Mouse (Mus musculus): ENCODE data around the gene Rnf7. TPM values are rescaled to one million over a fixed set of nuclear protein-coding genes. Genes with fewer than 3 reads are reported as not detected.
A peak's percentile ranks its signal among the peaks of the same experiment; 100 is the strongest.
"Not testable (repeated sequence)": the region's sequence is repeated elsewhere in the genome, so short reads cannot be mapped to it uniquely, and the experiment has no call there.

The Rnf7 gene
- total RNA-seq (2021): 10 to 100 TPM; 71.2 to 85.8 TPM

- DNase-seq (ENCODE audit: low spot score): peak; percentile 98
- intact Hi-C loops (cut with DNase I): loop anchor here (5.0 kb wide), 2 partner anchors 41 to 116 kb away; partner anchors contain the start of gene Atp1b3
Observed at GRCm38 (mm10) chr9:96478071-96478888, at the start of gene Rnf7. Rnf7 (minus strand) TSS chr9:96478675.

- DNase-seq (ENCODE audit: low spot score): no peak
Observed at GRCm38 (mm10) chr9:96526011-96526410, 47.5 kb upstream of the Rnf7 start.

GRCm38 (mm10) chr9:96524972-96525506 lies 46.6 kb upstream of the Rnf7 start, which contains the start of gene Gm28729:
Gm28729 (minus strand) TSS chr9:96525264.
- intact Hi-C loops (cut with DNase I): no loop called here
- DNase-seq (ENCODE audit: low spot score): no peak

More at GRCm38 (mm10) chr9:96526011-96526410, 47.5 kb upstream of the Rnf7 start:
- intact Hi-C loops (cut with DNase I): no loop called here

DNA sequence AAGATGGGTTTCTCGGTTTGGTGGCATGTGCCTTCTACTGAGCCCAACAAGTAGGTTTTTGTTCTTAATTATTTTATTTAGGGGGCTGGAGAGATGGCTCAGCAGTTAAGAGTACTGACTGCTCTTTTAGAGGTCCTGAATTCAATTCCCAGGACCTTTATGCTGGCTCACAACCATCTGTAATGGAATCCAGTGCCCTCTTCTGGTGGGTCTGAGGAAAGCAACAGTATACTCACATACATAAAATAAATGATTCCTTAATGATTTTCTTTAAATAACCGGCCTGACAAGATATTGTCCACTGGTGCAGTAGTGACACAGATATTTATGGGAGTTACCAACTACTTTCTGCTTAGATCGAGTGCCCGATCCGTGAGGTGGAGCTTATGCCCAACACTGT lies 44.7 kb upstream of the Rnf7 start:
- no peak for DNase-seq (ENCODE audit: low spot score)
- intact Hi-C loops (cut with DNase I): no loop called here

DNA sequence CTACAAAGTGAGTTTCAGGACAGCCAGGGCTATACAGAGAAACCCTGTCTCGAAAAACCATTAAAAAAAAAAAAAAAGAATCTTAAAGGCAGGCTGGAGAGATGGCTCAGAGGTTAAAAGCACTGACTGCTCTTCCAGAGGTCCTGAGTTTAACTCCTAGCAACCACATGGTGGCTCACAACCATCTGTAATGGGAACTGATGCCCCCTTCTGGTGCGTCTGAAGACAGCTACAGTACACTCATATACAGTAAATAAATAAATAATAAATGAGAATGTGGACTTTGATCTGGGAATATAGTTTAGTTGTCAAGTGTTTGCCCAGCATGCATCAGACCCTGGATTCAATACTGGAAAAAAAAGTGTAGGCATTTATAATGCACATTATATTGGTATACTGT lies 43.1 kb upstream of the Rnf7 start:
- intact Hi-C loops (cut with DNase I); DNase-seq (ENCODE audit: low spot score): not testable (repeated sequence)

DNA sequence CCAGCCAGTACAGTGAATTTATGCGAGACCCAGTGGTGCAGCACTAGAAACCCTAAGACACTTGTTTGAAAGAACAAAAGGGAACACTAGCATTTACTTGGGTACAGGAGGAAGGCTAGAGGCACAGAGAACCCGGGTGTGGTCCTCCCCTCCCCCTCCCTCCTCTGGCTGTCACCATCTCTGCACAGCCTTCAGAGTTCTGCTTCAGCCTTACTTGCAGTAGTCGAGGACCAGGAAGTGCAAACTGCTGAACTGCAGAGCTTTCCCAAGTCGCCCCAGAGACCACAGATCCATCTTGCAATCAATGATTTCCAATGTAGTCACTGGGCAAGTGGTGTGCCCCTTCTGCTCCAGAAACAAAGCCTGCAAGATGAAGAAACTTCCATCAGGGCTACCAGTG lies 39.0 kb upstream of the Rnf7 start:
- intact Hi-C loops (cut with DNase I): no loop called here
- no peak for DNase-seq (ENCODE audit: low spot score)

DNA sequence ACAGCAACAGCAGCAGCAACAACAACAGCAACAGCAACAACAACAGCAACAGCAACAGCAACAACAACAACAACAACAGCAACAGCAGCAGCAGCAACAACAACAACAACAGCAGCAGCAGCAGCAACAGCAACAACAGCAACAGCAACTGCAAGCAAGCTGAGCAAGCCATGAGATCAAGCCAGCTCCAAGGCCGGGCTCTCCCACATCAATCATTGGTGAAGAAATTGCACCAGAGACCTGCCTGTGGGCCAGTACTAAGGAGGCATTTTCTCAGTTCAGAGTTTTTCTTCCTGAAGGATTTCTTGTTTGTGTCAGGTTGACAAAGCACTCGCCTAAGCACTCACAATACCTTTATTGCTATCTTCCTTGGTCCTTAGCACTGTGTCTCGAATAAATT lies 38.3 kb upstream of the Rnf7 start:
- intact Hi-C loops (cut with DNase I): no loop called here
- DNase-seq (ENCODE audit: low spot score): no peak

GRCm38 (mm10) chr9:96515737-96516136 lies 37.3 kb upstream of the Rnf7 start:
- DNase-seq (ENCODE audit: low spot score): no peak
- intact Hi-C loops (cut with DNase I): no loop called here

- intact Hi-C loops (cut with DNase I): no loop called here
- DNase-seq (ENCODE audit: low spot score): no peak
Observed at GRCm38 (mm10) chr9:96514278-96514677, 35.8 kb upstream of the Rnf7 start.

- DNase-seq (ENCODE audit: low spot score): no peak
- intact Hi-C loops (cut with DNase I): no loop called here
Observed at GRCm38 (mm10) chr9:96506011-96506498, 27.6 kb upstream of the Rnf7 start.

DNA sequence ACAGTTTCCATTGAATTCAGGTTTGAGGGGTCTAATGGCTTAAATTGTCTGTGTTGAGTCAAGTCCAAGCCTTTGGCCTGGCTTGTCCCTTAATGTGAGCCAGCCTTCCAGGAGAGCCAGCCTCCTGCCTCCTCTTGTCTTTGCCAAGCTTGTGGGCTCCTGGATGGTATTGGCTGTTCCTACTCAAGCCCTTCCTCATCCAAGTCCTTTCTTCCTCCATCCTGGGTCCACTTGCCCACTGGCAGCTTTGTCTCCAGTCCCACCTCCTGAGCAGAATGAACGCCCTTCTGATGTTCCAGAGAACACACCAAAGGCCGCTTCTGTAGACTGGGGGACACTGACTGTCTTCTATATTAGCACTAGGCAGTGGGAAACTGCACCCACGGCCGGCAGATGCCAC lies 26.7 kb upstream of the Rnf7 start:
- DNase-seq (ENCODE audit: low spot score): no peak
- intact Hi-C loops (cut with DNase I): no loop called here

DNA sequence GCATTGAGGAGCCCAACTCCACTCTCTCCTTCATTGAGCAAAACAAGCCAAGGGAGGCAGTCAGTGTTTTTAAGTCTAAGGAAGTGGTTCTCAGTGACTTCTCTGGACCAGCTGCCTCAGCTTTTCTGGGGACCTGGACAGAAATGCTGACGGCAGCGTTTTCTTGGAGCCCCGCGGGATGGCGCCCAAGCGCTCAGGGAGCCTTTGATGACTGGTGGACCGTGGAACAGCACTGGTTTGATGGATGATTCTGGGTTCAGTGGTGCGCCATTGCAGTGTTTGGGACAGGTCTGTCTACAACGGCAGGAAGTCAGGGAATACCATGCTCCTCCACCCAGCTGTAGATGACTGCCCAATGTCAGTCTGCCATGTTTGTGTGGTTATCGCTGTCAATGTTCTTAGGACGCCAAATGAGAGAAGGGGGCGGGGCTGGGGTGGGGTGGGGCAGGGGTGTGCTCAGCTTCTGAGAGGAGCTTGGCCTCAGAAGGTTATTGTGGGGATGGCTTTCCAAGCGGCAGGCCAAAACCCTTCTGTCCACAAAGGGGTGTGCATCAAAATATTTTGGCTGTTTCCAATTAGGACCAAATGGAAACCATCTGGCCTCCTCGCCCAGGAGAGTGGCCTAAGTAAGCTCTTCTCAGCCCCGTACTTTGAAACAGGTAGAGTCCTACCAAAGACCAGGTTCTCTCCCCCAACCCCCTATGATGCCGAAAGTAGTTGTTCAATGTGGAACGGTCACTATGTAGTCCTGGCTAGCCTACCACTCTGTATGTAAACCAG lies 25.8 kb upstream of the Rnf7 start:
- intact Hi-C loops (cut with DNase I): no loop called here
- DNase-seq (ENCODE audit: low spot score): no peak

DNA sequence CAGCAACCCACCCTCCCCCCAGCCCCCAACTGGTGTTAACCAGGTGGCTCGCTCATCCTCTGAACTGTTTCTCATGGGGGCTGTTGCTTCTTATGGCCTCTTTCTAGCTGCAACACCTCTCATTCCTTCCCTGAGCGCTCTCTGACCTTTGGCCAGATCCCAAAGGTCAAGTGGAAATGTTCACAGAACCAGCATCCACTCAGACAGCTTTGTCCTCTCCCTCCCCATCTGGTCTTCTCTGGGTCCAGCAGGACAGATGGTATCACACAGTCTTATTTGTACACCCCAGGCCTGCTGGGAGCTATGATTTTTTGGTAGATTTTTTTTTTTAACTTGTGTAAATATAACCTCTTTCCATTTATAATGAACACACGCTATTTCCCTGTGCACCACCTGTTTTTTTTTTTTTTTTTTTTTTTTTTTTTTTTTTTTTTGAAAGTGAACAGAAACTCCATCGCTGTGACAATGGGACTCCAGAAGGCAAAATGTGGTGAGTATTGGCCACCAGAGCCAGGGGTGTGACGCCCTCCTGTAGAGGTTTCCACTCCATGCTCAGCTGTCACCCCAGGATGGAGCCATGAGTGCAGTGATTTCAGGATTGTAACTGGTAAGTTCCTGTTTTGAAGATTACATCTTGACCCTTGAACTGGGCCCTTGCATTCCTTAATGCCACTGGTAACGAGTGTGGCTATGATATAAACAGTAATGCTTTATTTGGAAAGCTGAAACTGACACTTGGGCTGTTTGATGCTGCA lies 24.6 kb upstream of the Rnf7 start:
- intact Hi-C loops (cut with DNase I): no loop called here
- DNase-seq (ENCODE audit: low spot score): no peak

DNA sequence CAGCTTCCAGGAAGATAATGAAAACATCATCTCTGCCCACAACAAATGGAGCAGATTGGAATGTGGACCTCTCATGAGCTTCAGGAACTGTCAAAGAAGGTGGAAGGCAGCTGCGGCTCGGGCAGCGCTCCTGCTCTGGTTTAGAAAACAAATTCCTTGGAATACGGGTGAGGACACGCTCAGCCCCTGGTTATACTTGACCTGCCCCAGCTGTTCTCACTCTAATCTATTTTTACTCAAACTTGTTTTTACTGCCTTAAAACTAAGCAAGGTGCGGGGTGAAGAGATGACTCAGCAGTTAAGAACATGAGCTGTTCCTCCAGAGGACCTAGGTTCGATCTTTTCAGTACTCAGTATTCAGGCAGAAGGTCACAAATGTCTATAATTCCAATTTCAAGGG lies 22.7 kb upstream of the Rnf7 start:
- intact Hi-C loops (cut with DNase I): no loop called here
- DNase-seq (ENCODE audit: low spot score): no peak

- intact Hi-C loops (cut with DNase I): no loop called here
- no peak for DNase-seq (ENCODE audit: low spot score)
Observed at GRCm38 (mm10) chr9:96493212-96493611, 14.7 kb upstream of the Rnf7 start.

GRCm38 (mm10) chr9:96491810-96492209 lies 13.3 kb upstream of the Rnf7 start:
- DNase-seq (ENCODE audit: low spot score): no peak
- intact Hi-C loops (cut with DNase I): loop anchor here (1.0 kb wide), 2 partner anchors 143 to 207 kb away; no protein-coding TSS in a partner anchor

GRCm38 (mm10) chr9:96487869-96488268 lies 9.4 kb upstream of the Rnf7 start:
- DNase-seq (ENCODE audit: low spot score): not testable (repeated sequence)
- intact Hi-C loops (cut with DNase I): loop anchor here (10.0 kb wide), 1 partner anchor 633 kb away; the partner anchor contains the start of gene Atr

- DNase-seq (ENCODE audit: low spot score): no peak
- intact Hi-C loops (cut with DNase I): loop anchor here (10.0 kb wide), 1 partner anchor 629 kb away; the partner anchor contains the start of gene Atr
Observed at GRCm38 (mm10) chr9:96483648-96484047, 5.2 kb upstream of the Rnf7 start.

GRCm38 (mm10) chr9:96483028-96483427 lies 4.6 kb upstream of the Rnf7 start:
- intact Hi-C loops (cut with DNase I): loop anchor here (10.0 kb wide), 1 partner anchor 628 kb away; the partner anchor contains the start of gene Atr
- no peak for DNase-seq (ENCODE audit: low spot score)

DNA sequence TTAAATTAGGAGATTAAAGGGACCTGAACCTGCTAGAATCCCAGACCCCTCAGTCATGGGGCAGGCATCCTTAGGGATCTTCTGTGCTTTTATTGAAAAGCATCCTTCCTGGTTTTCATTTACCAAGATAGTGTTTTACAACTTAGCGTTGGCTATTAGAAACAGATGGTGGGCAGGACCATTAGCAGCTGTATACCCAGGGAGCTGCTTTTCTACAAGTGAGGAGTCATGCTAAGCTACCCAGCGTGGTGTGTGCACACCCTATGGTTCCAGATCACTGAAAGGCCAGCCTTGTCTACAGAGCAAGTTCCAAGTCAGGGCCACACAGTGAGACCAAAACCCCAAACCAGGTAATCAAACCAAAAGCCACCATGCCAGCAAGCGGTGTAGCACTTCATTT lies 6.1 kb downstream of the Rnf7 start:
- intact Hi-C loops (cut with DNase I): no loop called here

More for the DNA sequence above, 6.1 kb downstream of the Rnf7 start:
- no peak for DNase-seq (ENCODE audit: low spot score)

Data from heart, postnatal 25 days (tissue).